Mouse (Mus musculus): Measurements from ENCODE around the gene Siglec1.
A peak's percentile ranks its signal among the peaks of the same experiment; 100 is the strongest.
"Not testable (repeated sequence)": the region's sequence is repeated elsewhere in the genome, so short reads cannot be mapped to it uniquely, and the experiment has no call there.

Gene Siglec1

DNA sequence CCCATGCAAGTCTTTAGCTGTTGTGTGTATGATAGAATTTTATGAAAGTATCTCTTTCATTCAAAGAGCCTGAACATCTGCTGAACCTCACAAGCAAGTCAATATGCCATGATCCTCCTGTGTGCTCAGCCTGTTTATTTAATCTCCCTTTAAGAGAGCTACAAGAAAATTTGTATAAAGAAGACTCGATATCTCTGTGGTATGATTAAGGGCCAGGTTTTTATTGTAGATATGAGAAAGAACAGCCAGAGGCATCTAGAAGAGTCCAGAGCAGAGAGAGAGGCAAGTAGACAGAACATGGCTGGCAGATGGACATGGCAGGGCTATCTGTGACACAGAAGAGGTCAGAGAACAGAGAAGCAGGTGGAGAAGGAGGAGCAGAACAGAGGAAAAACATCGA lies 40.5 kb downstream of the Siglec1 start:
- DNase-seq, result no peak

DNA sequence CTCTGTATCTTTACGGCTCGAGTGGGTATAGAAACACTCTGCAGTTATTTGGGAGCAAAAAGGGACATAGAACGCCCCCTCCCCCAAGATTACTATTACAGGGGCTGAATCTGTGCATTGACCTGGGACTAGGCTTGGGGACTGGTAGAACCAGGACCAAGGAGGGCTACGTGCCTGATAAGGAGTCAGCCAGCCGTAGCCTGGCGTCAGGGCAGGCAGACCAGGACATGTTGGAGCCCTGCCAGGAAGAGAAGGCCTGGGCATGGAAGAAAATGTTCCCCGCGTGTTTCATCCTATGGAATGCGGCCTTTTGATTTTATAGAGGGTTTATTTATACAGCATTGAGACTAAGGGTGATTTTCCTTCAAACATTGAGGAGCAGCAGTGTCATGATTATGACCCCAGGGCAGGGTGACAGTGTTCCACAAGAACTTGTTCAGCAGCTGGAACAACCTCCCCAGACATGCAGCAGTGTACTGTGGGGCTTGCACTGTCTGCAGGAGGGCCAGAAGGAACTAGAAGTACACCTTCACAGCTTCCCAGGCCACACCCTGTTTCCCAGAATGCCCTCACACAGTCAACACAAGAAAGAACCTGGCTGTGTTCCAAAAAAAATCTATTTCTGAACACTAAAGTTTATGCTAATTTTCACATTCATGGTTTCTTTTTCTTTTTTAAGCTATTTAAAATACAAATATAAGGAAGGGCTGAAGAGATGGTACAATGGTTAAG lies 41.4 kb downstream of the Siglec1 start:
- DNase-seq, result no peak

DNA sequence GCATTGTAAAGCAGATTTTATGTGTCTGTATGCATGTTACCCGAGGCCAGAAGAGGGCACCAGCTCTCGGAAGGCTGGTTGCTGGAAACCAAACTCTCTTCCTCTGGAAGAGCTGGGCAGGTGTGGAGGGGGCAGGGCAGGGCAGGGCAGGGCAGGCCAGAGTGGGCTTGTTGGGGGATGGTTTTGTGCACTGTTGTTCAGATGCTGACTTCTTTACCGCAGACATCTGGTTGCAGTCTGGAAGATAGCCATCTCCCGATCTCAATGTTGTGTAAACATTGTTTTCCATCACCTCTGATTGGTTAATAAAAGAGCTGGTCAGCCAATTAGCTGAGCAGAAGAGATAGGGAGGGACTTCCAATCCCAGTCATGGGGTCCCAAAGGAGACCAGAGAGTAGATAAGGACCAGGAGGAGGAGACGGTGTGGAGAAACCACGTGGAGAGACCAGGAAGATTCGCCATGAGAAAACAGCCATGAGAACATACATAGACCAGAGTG lies 42.2 kb downstream of the Siglec1 start:
- no peak for DNase-seq

DNA sequence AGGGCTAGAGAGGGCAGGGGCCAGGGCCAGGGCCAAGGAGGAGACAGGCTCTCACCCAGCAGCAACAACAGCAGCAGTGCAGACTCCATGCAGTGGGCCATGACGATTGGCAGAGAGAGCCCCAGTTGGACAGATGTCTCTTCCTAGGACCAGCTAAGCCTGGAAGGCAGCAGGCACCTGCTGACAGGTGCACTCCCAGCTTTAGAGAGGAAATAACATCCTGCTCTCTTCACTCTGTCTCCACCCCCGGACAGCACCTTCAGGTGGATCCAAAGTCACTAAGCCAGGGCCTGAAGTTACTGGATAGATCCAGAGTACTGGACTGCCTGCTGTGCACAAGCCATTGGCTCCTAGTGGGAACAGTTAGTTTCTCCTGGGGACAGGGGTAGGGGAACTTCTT lies 43.6 kb downstream of the Siglec1 start, which contains the start of gene Gfra4:
TSS of gene Gfra4 (minus strand) at position 101 of the 400 bp plus-strand sequence.
- DNase-seq, result no peak

DNA sequence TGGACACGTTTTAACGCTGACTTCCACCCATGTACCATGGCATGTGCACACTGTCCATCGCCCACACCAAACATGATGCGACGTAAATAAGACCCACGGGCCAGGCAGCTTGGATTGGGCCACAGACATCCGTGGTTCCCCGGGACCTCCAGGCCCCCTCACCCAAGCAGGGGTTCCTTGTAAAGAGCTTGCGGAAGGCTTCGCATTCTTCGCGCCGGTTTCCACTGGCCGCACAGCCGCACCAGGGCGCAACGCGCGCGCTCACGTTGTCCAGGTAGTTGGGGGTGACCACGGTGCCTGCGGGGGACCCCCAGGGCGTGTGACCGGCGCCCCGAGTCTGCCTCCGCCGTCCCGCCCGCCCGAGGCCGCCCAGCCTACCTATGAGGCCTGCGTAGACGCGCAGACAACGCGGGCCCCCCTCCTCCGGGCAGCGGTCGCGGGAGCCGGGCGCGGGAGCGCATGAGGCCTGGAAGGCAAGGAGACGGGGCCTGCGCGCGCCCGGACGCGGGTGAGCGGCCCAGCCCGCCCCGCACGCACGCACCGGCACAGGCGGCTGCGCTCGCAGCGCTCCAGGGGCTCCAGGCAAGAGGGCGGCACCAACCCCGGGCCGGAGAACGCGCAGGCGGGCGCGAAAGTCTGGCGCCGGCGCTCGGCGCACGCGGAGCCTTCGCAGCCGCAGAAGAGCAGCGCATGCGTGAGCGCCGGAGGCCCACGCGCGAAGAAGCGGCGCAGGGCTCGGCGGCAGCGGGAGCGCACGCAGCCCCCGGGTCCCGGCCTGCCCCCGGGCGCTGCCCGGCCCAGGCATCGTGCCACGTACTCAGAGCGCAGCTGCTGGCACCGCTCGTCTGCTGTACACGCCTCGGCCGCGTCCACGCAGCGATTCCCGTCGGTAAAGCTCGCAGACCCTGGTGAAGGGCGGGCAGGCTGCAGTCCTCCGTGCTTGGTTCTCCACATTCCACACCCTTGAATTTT lies 45.4 kb downstream of the Siglec1 start:
- peak; percentile 45 for DNase-seq

DNA sequence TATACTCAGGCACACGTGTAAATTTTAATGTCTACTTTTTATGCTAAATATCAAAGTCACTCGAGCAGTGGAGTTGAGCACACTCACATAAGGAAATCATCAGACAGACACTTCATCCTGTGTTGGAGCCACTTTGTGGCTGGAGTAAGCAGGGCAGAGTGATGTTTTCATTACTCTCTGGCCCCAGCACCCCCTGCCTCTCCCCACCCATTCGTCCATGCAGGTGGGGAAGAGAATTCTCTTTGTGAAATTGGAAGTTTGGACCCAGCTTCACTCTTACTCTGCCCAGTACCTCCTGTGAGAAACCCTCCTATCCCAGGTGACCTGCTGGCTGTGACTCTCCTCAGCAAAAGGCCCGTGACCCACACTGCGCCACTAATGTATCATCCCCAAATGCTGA lies 47.9 kb downstream of the Siglec1 start:
- DNase-seq, result no peak

DNA sequence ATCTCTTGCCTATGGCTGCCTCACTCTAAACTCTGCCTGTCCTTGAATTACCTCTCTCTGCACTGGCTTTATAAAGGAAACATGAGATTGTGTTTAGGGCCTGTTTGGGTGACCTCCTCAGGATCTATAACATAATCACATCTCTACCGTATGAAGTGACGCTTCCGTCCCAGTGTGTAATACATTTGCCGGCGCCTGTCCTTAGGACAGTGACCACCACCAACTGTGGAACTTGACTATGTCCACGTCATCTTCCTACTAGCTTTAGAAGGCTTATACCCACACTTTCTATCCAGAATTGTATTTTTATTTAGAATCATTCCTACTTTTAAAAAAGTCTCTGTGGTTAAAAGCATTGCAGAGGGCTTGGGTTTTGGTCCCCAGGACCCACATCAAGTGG lies 48.4 kb downstream of the Siglec1 start:
- DNase-seq, result no peak

DNA sequence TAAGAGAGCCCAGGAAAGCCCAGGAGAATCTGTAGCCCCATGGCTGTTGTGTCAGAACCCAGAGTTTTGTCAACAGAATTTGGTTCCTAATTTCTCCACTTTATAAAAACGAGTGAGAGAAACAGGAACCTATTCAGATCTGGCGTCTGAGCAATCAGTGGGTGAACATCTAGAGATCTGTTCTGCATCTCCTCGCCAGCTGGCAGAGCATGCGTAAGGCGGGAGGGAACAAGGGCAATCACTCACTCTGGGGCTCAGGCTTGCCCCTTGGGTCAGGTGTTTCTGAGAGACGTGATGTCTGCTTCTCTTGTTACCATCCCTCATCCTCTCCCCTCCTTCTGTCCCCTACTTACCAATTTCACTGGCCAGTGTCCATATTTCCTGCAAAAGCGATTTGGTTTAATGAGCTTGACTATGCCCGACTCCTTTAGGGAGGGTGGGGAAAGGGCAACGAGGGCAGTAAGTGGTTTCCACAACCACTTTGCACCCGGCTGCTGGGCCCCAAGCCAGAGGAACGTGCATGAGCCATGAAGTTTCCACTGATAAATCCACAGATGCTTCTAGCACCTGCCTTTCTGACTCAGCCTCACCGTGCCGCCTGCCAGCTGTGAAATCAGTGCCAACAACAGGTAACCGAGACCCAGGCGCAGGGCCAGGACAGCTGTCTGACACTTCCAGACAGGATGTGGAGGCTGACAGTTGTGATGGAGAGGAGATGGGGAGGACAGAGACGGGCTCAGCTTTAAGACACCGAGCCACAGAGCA lies 49.2 kb downstream of the Siglec1 start:
- no peak for DNase-seq

DNA sequence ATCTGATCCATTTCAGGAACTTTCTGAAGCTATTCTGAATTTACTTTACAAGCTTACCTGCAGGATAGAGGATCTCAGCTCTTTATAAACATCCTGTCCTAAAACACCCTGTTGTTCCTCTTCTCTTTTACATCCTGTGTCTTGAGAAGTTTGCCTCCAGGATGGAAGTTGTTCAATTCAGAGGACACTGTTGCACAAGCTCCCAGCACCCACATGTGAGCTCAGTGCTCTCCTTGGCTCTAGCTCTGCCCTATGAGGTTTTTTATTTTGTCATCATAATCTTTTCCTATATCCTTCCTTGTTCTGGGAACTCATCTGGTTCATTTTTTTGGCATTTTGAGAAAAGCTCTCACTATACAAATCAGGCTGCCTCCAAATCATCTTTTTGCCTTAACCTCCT lies 49.8 kb downstream of the Siglec1 start:
- no peak for DNase-seq

DNA sequence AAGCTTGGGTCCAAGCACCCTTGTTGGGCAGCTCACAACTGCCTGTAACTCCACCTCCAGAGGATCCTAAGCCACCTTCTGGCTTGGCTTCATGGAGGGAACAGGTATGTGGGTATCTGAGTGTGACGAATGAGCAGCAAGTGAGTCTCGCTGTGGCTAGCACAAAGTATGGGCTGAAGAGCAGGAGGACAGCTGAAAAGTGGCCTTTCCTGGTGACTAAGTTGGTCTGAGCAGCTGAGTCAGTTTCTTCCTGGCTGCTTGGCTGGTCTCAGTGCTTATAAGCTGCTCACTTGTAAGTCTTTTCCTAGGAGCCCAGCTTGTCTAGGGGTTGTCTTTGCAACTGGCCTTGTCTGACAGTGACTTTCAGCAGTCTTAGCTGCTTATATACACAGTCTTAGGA lies 50.2 kb downstream of the Siglec1 start:
- DNase-seq, result no peak

DNA sequence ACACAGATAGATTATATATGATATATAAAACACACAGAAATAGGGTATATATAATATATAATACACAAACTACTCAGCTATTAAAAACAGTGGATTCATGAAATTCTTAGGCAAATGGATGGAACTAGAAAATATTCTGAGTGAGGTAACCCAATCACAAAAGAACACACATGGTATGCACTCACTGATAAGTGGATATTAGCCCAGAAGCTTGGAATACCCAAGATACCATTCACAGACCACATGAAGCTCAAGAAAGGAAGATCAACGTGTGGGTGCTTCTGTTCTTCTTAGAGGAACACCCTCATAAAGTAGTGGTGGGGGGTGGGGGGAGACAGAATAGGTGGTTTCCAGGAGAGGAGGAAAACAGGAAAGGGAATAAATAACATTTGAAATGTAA lies 55.2 kb downstream of the Siglec1 start:
- DNase-seq, result not testable (repeated sequence)

DNA sequence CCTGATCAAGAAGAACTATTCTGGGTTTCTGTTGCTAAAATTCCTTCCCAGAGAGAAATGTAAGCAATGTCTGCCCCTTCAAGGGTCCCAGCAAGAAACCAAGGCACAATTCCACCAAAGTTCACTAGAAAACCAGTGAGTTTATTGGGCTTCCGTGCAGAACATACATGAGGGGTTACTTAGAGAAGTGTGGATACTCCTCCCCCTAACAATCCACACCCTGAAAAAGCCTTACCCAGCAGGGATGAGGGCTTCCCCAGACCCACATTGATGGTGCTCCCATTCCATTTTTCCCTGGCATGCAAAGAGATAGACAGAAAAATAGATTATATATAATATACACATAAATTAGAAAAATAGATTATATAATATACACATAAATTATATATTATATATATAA lies 55.6 kb downstream of the Siglec1 start:
- no peak for DNase-seq

DNA sequence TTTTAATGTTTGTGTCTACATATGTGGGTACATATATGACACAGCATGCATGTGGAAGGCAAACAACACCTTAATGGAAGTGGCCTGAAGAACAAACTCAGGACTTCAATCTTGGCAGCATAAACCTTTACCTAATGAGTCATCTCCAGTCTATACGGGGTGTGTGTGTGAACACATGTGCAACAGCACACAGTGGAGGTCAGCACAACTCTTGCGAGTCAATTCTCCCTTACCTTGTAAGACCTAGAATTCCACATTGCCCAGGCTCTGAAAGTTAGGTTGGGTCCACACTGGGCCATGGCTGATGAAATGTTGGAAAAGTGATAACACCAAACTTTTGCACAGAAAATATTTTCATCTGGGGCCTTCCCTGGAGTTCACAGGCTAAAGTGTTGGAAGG lies 56.0 kb downstream of the Siglec1 start:
- DNase-seq, result no peak

DNA sequence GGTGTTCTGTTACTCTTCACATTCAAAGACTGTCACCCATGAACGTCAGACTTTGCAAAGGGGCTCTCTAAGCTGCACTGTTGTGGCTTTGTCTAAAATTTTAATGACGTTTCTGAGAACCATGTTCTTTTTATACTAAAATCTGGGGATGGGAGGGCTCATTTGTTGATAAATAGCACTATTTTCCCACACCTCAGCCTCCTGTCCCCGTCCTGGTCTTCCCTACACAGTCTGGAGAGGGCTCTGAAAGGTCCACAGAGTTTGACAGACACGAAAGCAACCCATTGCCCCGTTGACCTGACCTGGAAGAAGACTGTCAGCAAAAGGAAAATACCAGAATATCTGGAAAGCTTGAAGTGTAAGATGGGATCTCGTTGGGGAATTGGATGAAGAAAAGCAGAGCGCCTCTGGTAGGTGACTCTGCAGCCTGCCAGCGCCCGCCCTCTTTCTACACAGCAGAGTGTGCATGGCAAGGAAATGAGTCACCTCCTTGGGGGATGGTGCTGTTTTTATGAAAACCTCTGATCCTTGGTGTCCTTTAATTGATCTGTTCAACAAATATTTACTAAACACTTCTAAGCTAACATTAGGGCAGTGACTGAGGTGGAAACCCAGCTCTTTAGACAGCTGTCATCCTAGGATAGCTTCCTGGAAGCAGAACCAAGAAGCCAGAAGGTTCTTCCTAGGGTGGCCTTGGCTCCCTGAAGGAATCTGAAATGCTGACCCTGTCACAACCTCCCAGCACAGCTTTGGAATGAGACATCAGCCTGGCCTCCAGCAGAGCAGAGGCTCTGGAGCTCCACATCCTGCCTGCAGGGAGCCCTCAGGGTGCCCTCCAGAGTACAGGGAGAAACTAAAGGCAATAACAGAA lies 57.3 kb downstream of the Siglec1 start:
- DNase-seq, result no peak

DNA sequence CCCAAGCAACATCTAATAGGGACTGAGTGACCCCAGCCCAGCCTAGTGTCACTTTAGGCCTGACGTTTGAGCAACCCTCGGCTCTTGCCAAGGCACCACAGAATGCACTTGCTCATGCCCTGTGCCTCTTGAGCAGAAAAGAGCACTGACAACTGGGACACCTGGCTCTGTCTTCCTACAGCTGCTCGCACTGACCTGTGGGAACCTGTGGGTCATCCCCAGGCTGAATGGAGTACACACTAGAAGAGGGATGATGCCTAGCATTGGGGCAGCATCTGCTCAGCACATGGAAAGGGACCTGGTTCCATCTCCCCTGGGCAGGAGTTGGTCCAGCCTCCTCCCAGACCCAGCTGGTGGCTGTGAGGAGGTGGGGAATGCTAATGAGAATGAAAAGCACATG lies 59.6 kb downstream of the Siglec1 start:
- no peak for DNase-seq

DNA sequence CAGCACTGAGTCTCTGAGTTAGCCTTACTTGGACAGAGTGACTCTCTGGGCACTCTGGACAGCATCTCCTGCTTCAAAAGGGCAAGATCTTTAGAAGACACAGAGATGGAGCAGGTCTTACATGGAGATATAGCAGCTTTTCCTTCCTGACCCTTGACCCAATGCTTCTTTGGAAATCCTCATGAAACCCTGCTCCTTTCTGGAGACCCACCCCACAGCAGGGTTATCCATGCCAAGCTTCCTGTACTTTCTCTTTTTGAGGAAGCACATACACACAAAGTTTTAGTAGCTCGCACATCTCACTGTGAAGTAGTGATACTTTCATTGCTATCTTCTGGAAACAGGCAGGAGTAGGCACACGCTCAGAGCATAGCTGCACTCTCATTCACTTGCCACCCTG lies 61.3 kb downstream of the Siglec1 start:
- no peak for DNase-seq
